Mouse (Mus musculus) midbrain, embryonic 11.5 days (tissue): ENCODE measurements around the gene Rnf135. TPM values are rescaled to one million over a fixed set of nuclear protein-coding genes. Genes with fewer than 3 reads are reported as not detected.

ENCODE experiments used
- ATAC-seq: fragments of 200-750 bp; cut with Nextera tagmentation; 2 replicates; pipeline ENCODE4 v1.8.0; 2017; ENCODE audit warnings: moderate TSS enrichment, moderate library complexity; ENCODE audit not compliant: low FRiP score
- DNase-seq: peaks from one replicate; pipeline ENCODE4 v3.0.0; 2015; ENCODE audit warnings: low spot score; ENCODE audit errors: missing footprints
- H3K27ac ChIP-seq: fragments of 300-500 bp; sonication (generic); 2 replicates; pipeline ENCODE4 v1.5.1; 2014; ENCODE audit warnings: low read depth, low read length
- H3K27me3 ChIP-seq: fragments of 300-500 bp; sonication (generic); 2 replicates; pipeline ENCODE4 v1.6.1; 2014; ENCODE audit warnings: mild to moderate bottlenecking, low read length, moderate library complexity, mixed read lengths; ENCODE audit not compliant: control insufficient read depth, insufficient read depth
- H3K36me3 ChIP-seq: fragments of 300-500 bp; sonication (generic); 2 replicates; pipeline ENCODE4 v1.6.1; 2014; ENCODE audit warnings: mild to moderate bottlenecking, low read length, moderate library complexity, mixed read lengths; ENCODE audit not compliant: control insufficient read depth, insufficient read depth
- H3K4me1 ChIP-seq: fragments of 300-500 bp; sonication (generic); 2 replicates; pipeline ENCODE4 v1.6.1; 2014; ENCODE audit warnings: low read length; ENCODE audit not compliant: control insufficient read depth, insufficient read depth
- H3K4me2 ChIP-seq: fragments of 300-500 bp; sonication (generic); 2 replicates; pipeline ENCODE4 v1.6.1; 2014; ENCODE audit warnings: mild to moderate bottlenecking, moderate library complexity
- H3K4me3 ChIP-seq: fragments of 300-500 bp; sonication (generic); 2 replicates; pipeline ENCODE4 v1.5.1; 2014; ENCODE audit warnings: low read depth, low read length
- H3K9ac ChIP-seq: fragments of 300-500 bp; sonication (generic); 2 replicates; pipeline ENCODE4 v1.6.1; 2014; ENCODE audit warnings: low read length
- H3K9me3 ChIP-seq: fragments of 300-500 bp; sonication (generic); 2 replicates; pipeline ENCODE4 v1.6.1; 2016; ENCODE audit warnings: low read length; ENCODE audit not compliant: control insufficient read depth
- WGBS: fragments of 180-500 bp; shearing (Covaris S2); extraction: QIAGEN DNeasy Blood & Tissue Kit; methylation state at CpG from one replicate; pipeline ENCODE4 v1.1.7; 2014; 5-methylcytosine and 5-hydroxymethylcytosine counted together
- polyA plus RNA-seq: library from polyadenylated mRNA; unstranded; fragments of >200 nt; fragmentation: Nextera tagmentation; extraction: Ambion mirVana; gene quantifications from 2 replicates; pipeline ENCODE4 v1.2.1, GENCODE M21; 2014

Gene Rnf135
- polyA plus RNA-seq, 1 experiment from 2014 or later, result 2.1 TPM

- Histone ChIP-seq H3K27me3 (peaks cover 22% of the 10 kb centered on the region), H3K4me3 (no peak overlapping the region), H3K9ac (no peak overlapping the region), H3K36me3 (no peaks in the 10 kb centered on the region), H3K27ac (no peak overlapping the region), H3K4me1 (peaks cover 3% of the 10 kb centered on the region; the same call in 1 of the 2 replicates), H3K9me3 (no peaks in the 10 kb centered on the region), H3K4me2 (no peak overlapping the region)
- 86% methylated on average over 8 of the region's 8 CpGs for WGBS
- DNase-seq (no peak), ATAC-seq (no peak)
Measured at GRCm38 (mm10) chr11:80155541-80155940, 28.1 kb upstream of the Rnf135 start.

- Histone ChIP-seq H3K27ac (no peak overlapping the region), H3K4me2 (no peak overlapping the region), H3K4me1 (peaks cover 3% of the 10 kb centered on the region; the same call in 1 of the 2 replicates), H3K9ac (no peak overlapping the region), H3K27me3 (peaks cover 22% of the 10 kb centered on the region), H3K36me3 (no peaks in the 10 kb centered on the region), H3K4me3 (no peak overlapping the region), H3K9me3 (no peaks in the 10 kb centered on the region)
- no peak for DNase-seq
- ATAC-seq, result no peak
- 92% methylated on average over 4 of the region's 4 CpGs for WGBS
Measured at GRCm38 (mm10) chr11:80155961-80156360, 27.7 kb upstream of the Rnf135 start.

GRCm38 (mm10) chr11:80156841-80157240 is 26.8 kb upstream of the Rnf135 start:
- DNase-seq (no peak), ATAC-seq (no peak)
- Histone ChIP-seq H3K36me3 (no peaks in the 10 kb centered on the region), H3K4me3 (no peak overlapping the region), H3K27me3 (peaks cover 22% of the 10 kb centered on the region), H3K27ac (no peak overlapping the region), H3K9me3 (no peaks in the 10 kb centered on the region), H3K9ac (no peak overlapping the region), H3K4me1 (peaks cover 3% of the 10 kb centered on the region; the same call in 1 of the 2 replicates), H3K4me2 (no peak overlapping the region)
- 83% methylated on average over 4 of the region's 4 CpGs for WGBS

GRCm38 (mm10) chr11:80159018-80159417 is 24.6 kb upstream of the Rnf135 start:
- peaks cover 3% of the 10 kb centered on the region; the same call in 1 of the 2 replicates for H3K4me1 ChIP-seq
- H3K4me3 ChIP-seq, result no peak overlapping the region
- no peaks in the 10 kb centered on the region for H3K9me3 ChIP-seq
- H3K36me3 ChIP-seq, result no peaks in the 10 kb centered on the region
- no peak for ATAC-seq
- no peak overlapping the region for H3K27ac ChIP-seq
- 87% methylated on average over 7 of the region's 7 CpGs for WGBS
- no peak for DNase-seq
- H3K4me2 ChIP-seq, result no peak overlapping the region
- H3K9ac ChIP-seq, result no peak overlapping the region
- H3K27me3 ChIP-seq, result peaks cover 14% of the 10 kb centered on the region

GRCm38 (mm10) chr11:80161041-80161440 is 22.6 kb upstream of the Rnf135 start:
- Histone ChIP-seq H3K27me3 (no peaks in the 10 kb centered on the region; the same call in none of the 2 replicates), H3K36me3 (no peaks in the 10 kb centered on the region), H3K4me2 (no peak overlapping the region), H3K27ac (no peak overlapping the region), H3K4me1 (no peaks in the 10 kb centered on the region), H3K9ac (no peak overlapping the region), H3K9me3 (no peaks in the 10 kb centered on the region), H3K4me3 (no peak overlapping the region)
- DNase-seq (no peak), ATAC-seq (no peak)
- 83% methylated on average over 4 of the region's 4 CpGs for WGBS

GRCm38 (mm10) chr11:80163362-80164116 is 20.1 kb upstream of the Rnf135 start:
- Histone ChIP-seq H3K36me3 (no peaks in the 10 kb centered on the region), H3K9ac (no peak overlapping the region), H3K4me1 (no peaks in the 10 kb centered on the region), H3K9me3 (no peaks in the 10 kb centered on the region), H3K27me3 (no peaks in the 10 kb centered on the region), H3K4me3 (no peak overlapping the region), H3K27ac (no peak overlapping the region), H3K4me2 (no peak overlapping the region)
- 72% methylated on average over 7 of the region's 7 CpGs for WGBS
- DNase-seq (no peak), ATAC-seq (no peak)

GRCm38 (mm10) chr11:80164224-80164623 is 19.4 kb upstream of the Rnf135 start:
- DNase-seq, result no peak
- no peak overlapping the region for H3K4me2 ChIP-seq
- no peak overlapping the region for H3K27ac ChIP-seq
- 35% methylated on average over 2 of the region's 2 CpGs for WGBS
- ATAC-seq, result no peak
- H3K4me1 ChIP-seq, result no peaks in the 10 kb centered on the region
- no peaks in the 10 kb centered on the region for H3K36me3 ChIP-seq
- H3K27me3 ChIP-seq, result no peaks in the 10 kb centered on the region
- H3K9me3 ChIP-seq, result no peaks in the 10 kb centered on the region
- no peak overlapping the region for H3K4me3 ChIP-seq
- no peak overlapping the region for H3K9ac ChIP-seq

- no peaks in the 10 kb centered on the region for H3K36me3 ChIP-seq
- no peaks in the 10 kb centered on the region for H3K9me3 ChIP-seq
- no peaks in the 10 kb centered on the region for H3K27me3 ChIP-seq
- H3K27ac ChIP-seq, result no peak overlapping the region
- WGBS, result 95% methylated on average over 9 of the region's 9 CpGs
- H3K4me3 ChIP-seq, result no peak overlapping the region
- H3K4me1 ChIP-seq, result no peaks in the 10 kb centered on the region
- no peak for DNase-seq
- no peak overlapping the region for H3K4me2 ChIP-seq
- no peak for ATAC-seq
- H3K9ac ChIP-seq, result no peak overlapping the region
Measured at GRCm38 (mm10) chr11:80168121-80168520, 15.5 kb upstream of the Rnf135 start.

GRCm38 (mm10) chr11:80168611-80169249 is 14.9 kb upstream of the Rnf135 start:
- Histone ChIP-seq H3K27ac (no peak overlapping the region), H3K27me3 (no peaks in the 10 kb centered on the region), H3K9me3 (no peaks in the 10 kb centered on the region), H3K4me3 (no peak overlapping the region), H3K4me1 (no peaks in the 10 kb centered on the region), H3K4me2 (no peak overlapping the region), H3K36me3 (no peaks in the 10 kb centered on the region), H3K9ac (no peak overlapping the region)
- WGBS, result 80% methylated on average over 4 of the region's 4 CpGs
- DNase-seq, result no peak
- ATAC-seq, result no peak
